Mouse (Mus musculus): ENCODE data around the gene Zfp710.
"Not testable (repeated sequence)": the region's sequence is repeated elsewhere in the genome, so short reads cannot be mapped to it uniquely, and the experiment has no call there.

Zfp710 gene

GRCm38 (mm10) chr7:80026990-80027635 lies 2.5 kb downstream of the Zfp710 start:
- DNase-seq (ENCODE audit: low spot score in 2 of 2), result peak; percentile 69 to 84

GRCm38 (mm10) chr7:80027636-80028417 lies 3.2 kb downstream of the Zfp710 start:
- DNase-seq (ENCODE audit: low spot score in 2 of 2), result peak; percentile 45 to 57

GRCm38 (mm10) chr7:80028418-80028720 lies 3.8 kb downstream of the Zfp710 start:
- no peak for DNase-seq (ENCODE audit: low spot score in 2 of 2)

GRCm38 (mm10) chr7:80030009-80030408 lies 5.4 kb downstream of the Zfp710 start:
- no peak for DNase-seq (ENCODE audit: low spot score in 2 of 2)

GRCm38 (mm10) chr7:80030486-80030885 lies 5.9 kb downstream of the Zfp710 start:
- no peak for DNase-seq (ENCODE audit: low spot score in 2 of 2)

GRCm38 (mm10) chr7:80030987-80031386 lies 6.4 kb downstream of the Zfp710 start:
- DNase-seq (ENCODE audit: low spot score in 2 of 2), result no peak

- no peak for DNase-seq (ENCODE audit: low spot score in 2 of 2)
Measured at GRCm38 (mm10) chr7:80031478-80031877, 6.9 kb downstream of the Zfp710 start.

- no peak for DNase-seq (ENCODE audit: low spot score in 2 of 2)
Measured at GRCm38 (mm10) chr7:80032216-80033052, 7.8 kb downstream of the Zfp710 start.

GRCm38 (mm10) chr7:80033064-80033717 lies 8.6 kb downstream of the Zfp710 start:
- no peak for DNase-seq (ENCODE audit: low spot score in 2 of 2)

- no peak for DNase-seq (ENCODE audit: low spot score in 2 of 2)
Measured at GRCm38 (mm10) chr7:80033771-80034170, 9.2 kb downstream of the Zfp710 start.

GRCm38 (mm10) chr7:80035086-80035485 lies 10.5 kb downstream of the Zfp710 start:
- no peak for DNase-seq (ENCODE audit: low spot score in 2 of 2)

- no peak for DNase-seq (ENCODE audit: low spot score in 2 of 2)
Measured at GRCm38 (mm10) chr7:80035748-80036147, 11.1 kb downstream of the Zfp710 start.

GRCm38 (mm10) chr7:80039699-80040098 lies 15.1 kb downstream of the Zfp710 start:
- no peak for DNase-seq (ENCODE audit: low spot score in 2 of 2)

GRCm38 (mm10) chr7:80044170-80044569 lies 19.6 kb downstream of the Zfp710 start:
- DNase-seq (ENCODE audit: low spot score in 2 of 2), result no peak

GRCm38 (mm10) chr7:80047041-80047440 lies 22.4 kb downstream of the Zfp710 start:
- no peak for DNase-seq (ENCODE audit: low spot score in 2 of 2)

- no peak for DNase-seq (ENCODE audit: low spot score in 2 of 2)
Measured at GRCm38 (mm10) chr7:80049746-80050145, 25.1 kb downstream of the Zfp710 start.

- not testable (repeated sequence) for DNase-seq (ENCODE audit: low spot score in 2 of 2)
Measured at GRCm38 (mm10) chr7:80050382-80050781, 25.8 kb downstream of the Zfp710 start.

GRCm38 (mm10) chr7:80051835-80052234 lies 27.2 kb downstream of the Zfp710 start:
- no peak for DNase-seq (ENCODE audit: low spot score in 2 of 2)

GRCm38 (mm10) chr7:80052261-80052660 lies 27.6 kb downstream of the Zfp710 start:
- no peak for DNase-seq (ENCODE audit: low spot score in 2 of 2)

GRCm38 (mm10) chr7:80053147-80053546 lies 28.5 kb downstream of the Zfp710 start:
- no peak for DNase-seq (ENCODE audit: low spot score in 2 of 2)

- DNase-seq (ENCODE audit: low spot score in 2 of 2), result no peak
Measured at GRCm38 (mm10) chr7:80055781-80056180, 31.2 kb downstream of the Zfp710 start.

All from spleen, postnatal 10 days (tissue).